ENCODE assay signal across 22 mouse cellular contexts in the genomic region with DNA sequence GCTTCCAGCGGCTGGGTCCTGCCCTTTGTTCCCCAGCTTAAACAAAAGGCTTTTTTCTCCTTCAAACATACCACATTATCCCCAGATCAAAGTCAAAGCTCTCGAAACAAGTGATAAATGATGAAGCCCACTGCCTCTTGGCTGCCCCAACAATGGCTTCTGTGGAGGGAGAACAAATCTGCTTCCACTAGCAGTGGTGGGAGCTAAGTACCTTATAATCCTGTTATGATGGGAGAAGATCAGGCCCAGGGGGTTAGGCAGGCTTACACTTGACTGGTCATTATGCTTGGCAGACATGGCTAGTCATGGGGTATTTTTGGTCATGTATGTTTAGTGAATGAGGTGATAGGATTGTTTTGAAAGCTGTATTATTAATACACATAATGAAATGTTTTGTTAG. TPM values are rescaled to one million over a fixed set of nuclear protein-coding genes. Genes with fewer than 3 reads are reported as not detected.
A peak's percentile ranks its signal among the peaks of the same experiment; 100 is the strongest.
DNase-seq lines count a peak whose midpoint lies in the region; ATAC-seq and TF ChIP-seq lines count a peak whose summit lies in the region.
"Had no signal": no experiment of that assay in that cellular context is flagged by ENCODE, and none has a peak within 500 bp of the region (broad histone marks: within the 10 kb centered on the region; RNA-seq: fewer than 3 reads in every experiment).

No protein-coding gene starts in this region.

- no peak overlapping the region for H3K4me3 ChIP-seq in hindbrain, postnatal 0 days (ENCODE audit: low read length)
- no peak overlapping the region for H3K4me3 ChIP-seq in hindbrain, embryonic 11.5 days (ENCODE audit: low read depth, low read length)
- H3K4me3 ChIP-seq in midbrain, embryonic 10.5 days = no peak overlapping the region
- H3K4me3 ChIP-seq in midbrain, embryonic 16.5 days (ENCODE audit: low read depth, low read length) = no peak overlapping the region
- H3K4me3 ChIP-seq: embryonic facial prominence, embryonic 15.5 days; erythroblast, embryonic 14.5 days; forebrain, embryonic 15.5 days; heart, adult 2 months; heart, embryonic 15.5 days; hindbrain, embryonic 12.5 days had no signal

- no peaks in the 10 kb centered on the region for H3K4me1 ChIP-seq in hindbrain, postnatal 0 days (ENCODE audit: insufficient read depth, low read length)
- no peaks in the 10 kb centered on the region for H3K4me1 ChIP-seq in hindbrain, embryonic 11.5 days (replicated peaks; ENCODE audit: control insufficient read depth, insufficient read depth, low read length)
- peaks cover 20% of the 10 kb centered on the region for H3K4me1 ChIP-seq in midbrain, embryonic 10.5 days
- H3K4me1 ChIP-seq in midbrain, embryonic 16.5 days (ENCODE audit: control insufficient read depth, insufficient read depth, low read length) = no peaks in the 10 kb centered on the region
- H3K4me1 ChIP-seq: embryonic facial prominence, embryonic 15.5 days; forebrain, embryonic 15.5 days; heart, embryonic 15.5 days had no signal

- DNase-seq in embryo, embryonic 10 days (ENCODE audit: low spot score) = peak; percentile 35
- DNase-seq in embryo, embryonic 10.5 days (ENCODE audit: low spot score) = no peak
- DNase-seq in hindbrain, postnatal 0 days (ENCODE audit: low spot score) = peak; percentile 17
- DNase-seq in hindbrain, embryonic 11.5 days (ENCODE audit: low spot score) = no peak
- peak; percentile 44 for DNase-seq in midbrain, embryonic 10.5 days (ENCODE audit: low spot score)
- peak; percentile 28 for DNase-seq in brain, embryonic 14.5 days (ENCODE audit: low read depth)
- DNase-seq in thymus, adult 18-20 months = no peak
- DNase-seq: B cell, adult 2 months; cerebellum, adult 11 months; cerebellum, adult 8-10 months; gastrocnemius, postnatal 10 days; heart, adult 2 months; heart, postnatal 14 days had no signal

- ATAC-seq in hindbrain, postnatal 0 days = no peak
- no peak for ATAC-seq in hindbrain, embryonic 11.5 days (ENCODE audit: low FRiP score)
- no peak for ATAC-seq in midbrain, embryonic 16.5 days
- ATAC-seq: CD4-positive, CD25-positive, alpha-beta regulatory T cell, adult 4 months; forebrain, embryonic 15.5 days had no signal

- no peak overlapping the region for H3K27ac ChIP-seq in hindbrain, postnatal 0 days
- H3K27ac ChIP-seq in hindbrain, embryonic 11.5 days (ENCODE audit: low read depth, low read length) = no peak overlapping the region
- H3K27ac ChIP-seq in midbrain, embryonic 10.5 days (replicated peaks) = peak overlapping the region; percentile 38
- no peak overlapping the region for H3K27ac ChIP-seq in midbrain, embryonic 16.5 days (ENCODE audit: low read length)
- H3K27ac ChIP-seq: embryonic facial prominence, embryonic 15.5 days; forebrain, embryonic 15.5 days; heart, adult 2 months; heart, embryonic 15.5 days; hindbrain, embryonic 12.5 days had no signal

- TF ChIP-seq CTCF in hindbrain, postnatal 0 days (IDR thresholded peaks at IDR 0.05; ENCODE audit: low read depth) = no peak
- TF ChIP-seq CTCF in brain, embryonic 14.5 days (IDR thresholded peaks at IDR 0.05; ENCODE audit: borderline replicate concordance, extremely low read depth, insufficient read depth, insufficient read length) = no peak

- no peak overlapping the region for H3K9ac ChIP-seq in hindbrain, postnatal 0 days (replicated peaks; ENCODE audit: low read length)
- no peak overlapping the region for H3K9ac ChIP-seq in hindbrain, embryonic 11.5 days (ENCODE audit: low read depth, low read length)
- no peak overlapping the region for H3K9ac ChIP-seq in midbrain, embryonic 16.5 days (ENCODE audit: low read depth, low read length)
- H3K9ac ChIP-seq: embryonic facial prominence, embryonic 15.5 days; forebrain, embryonic 15.5 days; heart, embryonic 15.5 days; hindbrain, embryonic 12.5 days had no signal

- no peaks in the 10 kb centered on the region for H3K36me3 ChIP-seq in hindbrain, postnatal 0 days (ENCODE audit: insufficient read depth, low read length)
- H3K36me3 ChIP-seq in hindbrain, embryonic 11.5 days (ENCODE audit: control insufficient read depth, insufficient read depth, low read length) = no peaks in the 10 kb centered on the region
- H3K36me3 ChIP-seq in midbrain, embryonic 10.5 days = no peaks in the 10 kb centered on the region
- no peaks in the 10 kb centered on the region for H3K36me3 ChIP-seq in midbrain, embryonic 16.5 days (ENCODE audit: control insufficient read depth, insufficient read depth, low read length)
- H3K36me3 ChIP-seq: embryonic facial prominence, embryonic 15.5 days; forebrain, embryonic 15.5 days; G1E; heart, embryonic 15.5 days; hindbrain, embryonic 12.5 days had no signal

- H3K9me3 ChIP-seq in hindbrain, postnatal 0 days (ENCODE audit: low read length) = no peaks in the 10 kb centered on the region
- no peaks in the 10 kb centered on the region for H3K9me3 ChIP-seq in hindbrain, embryonic 11.5 days (ENCODE audit: control insufficient read depth, low read length)
- no peaks in the 10 kb centered on the region for H3K9me3 ChIP-seq in midbrain, embryonic 10.5 days (replicated peaks)
- H3K9me3 ChIP-seq in midbrain, embryonic 16.5 days (replicated peaks; ENCODE audit: control insufficient read depth, low read length, poor library complexity, severe bottlenecking) = no peaks in the 10 kb centered on the region
- H3K9me3 ChIP-seq: embryonic facial prominence, embryonic 15.5 days; forebrain, embryonic 15.5 days; heart, embryonic 15.5 days; hindbrain, embryonic 12.5 days had no signal

- 22% methylated on average over 2 of the region's 2 CpGs for WGBS in hindbrain, postnatal 0 days
- 20% methylated on average over 2 of the region's 2 CpGs for WGBS in hindbrain, embryonic 11.5 days
- 8% methylated on average over 2 of the region's 2 CpGs for WGBS in midbrain, embryonic 10.5 days
- WGBS in midbrain, embryonic 16.5 days = 11% methylated on average over 2 of the region's 2 CpGs

- no peak overlapping the region for H3K4me2 ChIP-seq in hindbrain, postnatal 0 days (ENCODE audit: low read depth, low read length)
- no peak overlapping the region for H3K4me2 ChIP-seq in hindbrain, embryonic 11.5 days (replicated peaks; ENCODE audit: low read depth, low read length)
- H3K4me2 ChIP-seq in midbrain, embryonic 16.5 days (ENCODE audit: low read length) = no peak overlapping the region
- H3K4me2 ChIP-seq: embryonic facial prominence, embryonic 15.5 days; forebrain, embryonic 15.5 days; heart, embryonic 11.5 days; heart, embryonic 15.5 days; hindbrain, embryonic 12.5 days had no signal

- H3K27me3 ChIP-seq in hindbrain, postnatal 0 days (ENCODE audit: insufficient read depth, low read length) = no peaks in the 10 kb centered on the region
- H3K27me3 ChIP-seq in hindbrain, embryonic 11.5 days (ENCODE audit: control insufficient read depth, insufficient read depth, low read length) = no peaks in the 10 kb centered on the region
- H3K27me3 ChIP-seq in midbrain, embryonic 10.5 days (ENCODE audit: low read depth, poor library complexity, severe bottlenecking) = peaks cover 42% of the 10 kb centered on the region
- H3K27me3 ChIP-seq in midbrain, embryonic 16.5 days (ENCODE audit: control insufficient read depth, insufficient read depth, low read depth, low read length) = no peaks in the 10 kb centered on the region
- H3K27me3 ChIP-seq: embryonic facial prominence, embryonic 15.5 days; forebrain, embryonic 15.5 days; heart, embryonic 15.5 days; hindbrain, embryonic 12.5 days had no signal

- TF ChIP-seq POLR2A in brain, embryonic 14.5 days (IDR thresholded peaks at IDR 0.05; ENCODE audit: borderline replicate concordance, extremely low read depth, insufficient read depth, insufficient read length, poor library complexity, severe bottlenecking) = no peak

RNA-seq across cellular contexts. Expression of a gene that starts 57.7 kb away (rescaled TPM):
- 4.8 and 7.3 TPM in 2 replicates for total RNA-seq in hindbrain, postnatal 0 days (2014; rRNA removed)
- polyA plus RNA-seq in hindbrain, postnatal 0 days (2015; fragmentation: Nextera tagmentation; extraction: Ambion mirVana) = 3.4 and 3.6 TPM in 2 replicates
- 3.5 and 3.9 TPM in 2 replicates for polyA plus RNA-seq in hindbrain, embryonic 11.5 days (2014; fragmentation: Nextera tagmentation; extraction: Ambion mirVana)
- 3.7 and 5.1 TPM in 2 replicates for polyA plus RNA-seq in midbrain, embryonic 10.5 days (2016; fragmentation: Nextera tagmentation; extraction: Ambion mirVana)
- 4.1 and 4.3 TPM in 2 replicates for polyA plus RNA-seq in midbrain, embryonic 16.5 days (2015; fragmentation: Nextera tagmentation; extraction: Ambion mirVana)
- polyA plus RNA-seq in brain, embryonic 14.5 days (2012; rRNA removed) = 2.0 and 2.3 TPM in 2 replicates
- total RNA-seq: G1E had no signal
- polyA plus RNA-seq: CD4-positive, CD25-positive, alpha-beta regulatory T cell, adult 4 months; erythroblast, embryonic 14.5 days; G1E had no signal

Comparison
In these comparisons a context has a peak if more than half of its experiments do, and no peak if none do; other contexts are left out.
1. DNase-seq: peak in embryo, embryonic 10 days (single experiment), hindbrain, postnatal 0 days (single experiment), midbrain, embryonic 10.5 days (single experiment) and brain, embryonic 14.5 days (single experiment); none in embryo, embryonic 10.5 days (single experiment), hindbrain, embryonic 11.5 days (single experiment) and thymus, adult 18-20 months (0 of 2).